Mouse (Mus musculus): ENCODE measurements around the gene Styk1.
"Not testable (repeated sequence)": the region's sequence is repeated elsewhere in the genome, so short reads cannot be mapped to it uniquely, and the experiment has no call there.

Styk1 gene

DNA sequence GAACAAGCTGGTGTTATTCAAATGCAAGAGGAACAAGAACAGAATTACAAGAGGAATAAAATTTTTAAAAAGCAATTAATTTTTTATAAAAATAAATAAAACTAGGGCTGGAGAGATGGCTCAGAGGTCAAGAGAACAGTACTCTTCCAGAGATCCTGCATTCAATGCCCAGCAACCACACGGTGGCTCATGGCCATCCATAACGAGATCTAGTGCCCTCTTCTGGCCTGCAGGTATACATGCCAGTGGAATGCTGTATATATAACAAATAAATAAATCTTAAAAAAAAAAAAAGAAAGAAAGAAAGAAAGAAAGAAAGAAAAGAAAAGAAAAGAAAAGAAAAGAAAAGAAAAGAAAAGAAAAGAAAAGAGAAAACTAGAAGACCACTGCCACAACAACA, 63.0 kb downstream of the Styk1 start:
- DNase-seq, result peak; percentile 20 to 46

- DNase-seq, result not testable (repeated sequence)
Measured at GRCm38 (mm10) chr6:131278160-131278559, 75.2 kb downstream of the Styk1 start.

DNA sequence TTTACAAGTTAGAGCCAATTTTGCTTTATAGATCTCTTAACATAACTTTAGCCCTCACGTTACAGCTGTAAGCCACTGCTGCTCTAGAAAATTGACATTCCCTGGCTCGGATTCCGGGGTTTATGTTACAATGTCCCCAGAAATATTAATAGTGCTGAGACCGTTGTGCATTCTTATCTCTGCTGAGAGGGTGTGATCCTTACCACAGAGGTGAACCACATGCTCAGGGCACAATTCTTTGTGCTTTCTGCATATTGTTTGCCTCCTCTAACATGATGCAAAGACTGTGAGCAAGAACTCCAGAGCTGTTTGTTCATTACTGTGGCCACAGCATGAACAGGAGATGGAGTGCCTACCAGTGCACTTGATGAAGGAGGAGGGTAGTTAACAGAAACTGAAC, 76.7 kb downstream of the Styk1 start:
- no peak for DNase-seq

DNA sequence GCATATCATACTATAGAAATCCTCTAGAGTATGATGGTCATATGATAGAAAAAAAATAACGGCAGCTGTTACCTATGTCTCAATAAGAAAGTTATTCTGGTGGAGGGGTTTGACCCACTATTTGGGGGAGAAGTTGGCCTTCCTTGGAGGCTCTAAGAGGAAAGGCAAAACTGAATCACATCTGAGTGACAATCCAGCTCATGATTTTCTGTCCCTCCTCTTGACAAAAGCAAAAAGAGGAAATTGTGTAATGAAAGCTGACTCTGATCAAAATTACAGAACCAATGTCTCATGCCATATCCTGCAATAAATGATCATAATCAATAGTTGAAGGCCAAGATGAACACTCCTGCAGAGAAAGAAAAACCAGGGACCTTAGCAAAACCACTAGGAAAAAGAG, 81.1 kb downstream of the Styk1 start:
- no peak for DNase-seq

- DNase-seq, result no peak
Measured at GRCm38 (mm10) chr6:131270312-131270711, 83.1 kb downstream of the Styk1 start.

- DNase-seq, result no peak
Measured at GRCm38 (mm10) chr6:131269599-131269998, 83.8 kb downstream of the Styk1 start.

DNA sequence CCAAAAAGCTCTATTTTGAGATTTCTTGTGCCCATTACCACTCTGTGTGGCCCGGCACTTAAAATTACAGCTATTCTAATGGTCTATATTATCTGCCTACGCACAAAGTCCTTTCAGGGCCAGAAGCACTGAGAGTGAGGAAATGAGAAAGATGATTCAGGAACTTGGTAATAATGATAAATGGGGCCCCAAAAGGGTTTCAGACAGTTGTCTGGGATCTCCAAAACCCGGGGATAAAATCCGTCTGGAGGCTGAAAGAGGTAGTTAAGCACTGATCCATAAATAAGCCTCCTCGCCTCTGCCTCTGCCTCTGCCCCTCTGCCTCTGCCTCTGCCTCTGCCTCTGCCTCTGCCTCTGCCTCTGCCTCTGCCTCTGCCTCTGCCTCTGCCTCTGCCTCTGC, 89.2 kb downstream of the Styk1 start:
- no peak for DNase-seq

- no peak for DNase-seq
Measured at GRCm38 (mm10) chr6:131262778-131263177, 90.6 kb downstream of the Styk1 start.

GRCm38 (mm10) chr6:131262009-131262408, 91.4 kb downstream of the Styk1 start:
- no peak for DNase-seq

All from kidney, postnatal 4 days (tissue).